Mouse (Mus musculus) adrenal gland, postnatal 10 days (tissue): ENCODE measurements around the gene Rarg. TPM values are rescaled to one million over a fixed set of nuclear protein-coding genes. Genes with fewer than 3 reads are reported as not detected.

Experiments used
- DNase-seq: peaks from one replicate; pipeline ENCODE4 v3.0.0; 2021; ENCODE audit warnings: mixed read lengths
- total RNA-seq, 2 experiments: library from RNA; stranded (reverse); gene quantifications; 2 replicates each; pipeline ENCODE4 v1.2.3; 2021

Gene Rarg
- total RNA-seq, 2 experiments from 2014 or later, result 22.7 to 30.3 TPM

GRCm38 (mm10) chr15:102258076-102258470 lies 756 bp upstream of the Rarg start:
- no peak for DNase-seq

GRCm38 (mm10) chr15:102256431-102257201 lies 701 bp downstream of the Rarg start:
- DNase-seq, result no peak

- DNase-seq, result no peak
Measured at GRCm38 (mm10) chr15:102255547-102256255, 1.6 kb downstream of the Rarg start.

- no peak for DNase-seq
Measured at GRCm38 (mm10) chr15:102250521-102250920, 6.8 kb downstream of the Rarg start.

GRCm38 (mm10) chr15:102249967-102250366 lies 7.3 kb downstream of the Rarg start:
- DNase-seq, result no peak

GRCm38 (mm10) chr15:102249251-102249691 lies 8.0 kb downstream of the Rarg start:
- DNase-seq, result peak; percentile 41

GRCm38 (mm10) chr15:102248812-102249191 lies 8.5 kb downstream of the Rarg start:
- no peak for DNase-seq

GRCm38 (mm10) chr15:102248131-102248811 lies 9.0 kb downstream of the Rarg start:
- DNase-seq, result no peak

- DNase-seq, result peak; percentile 81
Measured at GRCm38 (mm10) chr15:102247252-102248130, 9.8 kb downstream of the Rarg start.

- peak; percentile 95 for DNase-seq
Measured at GRCm38 (mm10) chr15:102246866-102247251, 10.5 kb downstream of the Rarg start.

- peak; percentile 81 for DNase-seq
Measured at GRCm38 (mm10) chr15:102245891-102246741, 11.2 kb downstream of the Rarg start.

GRCm38 (mm10) chr15:102245461-102245881 lies 11.8 kb downstream of the Rarg start:
- no peak for DNase-seq

- no peak for DNase-seq
Measured at GRCm38 (mm10) chr15:102244306-102245191, 12.8 kb downstream of the Rarg start.

GRCm38 (mm10) chr15:102243229-102244190 lies 13.8 kb downstream of the Rarg start:
- peak; percentile 79 for DNase-seq

- DNase-seq, result no peak
Measured at GRCm38 (mm10) chr15:102242404-102243228, 14.7 kb downstream of the Rarg start.

- DNase-seq, result peak; percentile 54
Measured at GRCm38 (mm10) chr15:102240607-102241006, 16.7 kb downstream of the Rarg start.

GRCm38 (mm10) chr15:102239851-102240250 lies 17.5 kb downstream of the Rarg start:
- DNase-seq, result no peak

GRCm38 (mm10) chr15:102239260-102239590 lies 18.1 kb downstream of the Rarg start:
- peak; percentile 89 for DNase-seq
